Mouse (Mus musculus): ENCODE data around the gene Hyal3.
A peak's percentile ranks its signal among the peaks of the same experiment; 100 is the strongest.

Gene Hyal3

DNA sequence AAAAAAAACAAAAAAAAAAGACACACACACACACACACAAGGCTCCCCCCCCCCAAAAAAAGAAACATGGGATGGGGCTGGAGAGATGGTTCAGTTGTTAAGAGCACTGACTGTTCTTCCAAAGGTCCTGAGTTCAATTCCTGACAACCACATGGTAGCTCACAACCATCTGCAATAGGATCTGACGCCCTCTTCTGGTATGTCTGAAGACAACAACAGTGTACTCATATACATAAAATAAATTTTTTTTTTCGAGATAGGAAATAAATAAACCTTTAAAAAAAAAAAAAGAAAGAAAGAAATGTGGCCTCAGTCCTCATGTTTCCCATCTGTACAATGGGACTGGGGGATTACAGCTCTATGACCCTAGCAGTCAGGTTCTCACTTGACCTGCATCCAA, 36.8 kb downstream of the Hyal3 start:
- DNase-seq (ENCODE audit: low spot score in 2 of 2) = no peak

DNA sequence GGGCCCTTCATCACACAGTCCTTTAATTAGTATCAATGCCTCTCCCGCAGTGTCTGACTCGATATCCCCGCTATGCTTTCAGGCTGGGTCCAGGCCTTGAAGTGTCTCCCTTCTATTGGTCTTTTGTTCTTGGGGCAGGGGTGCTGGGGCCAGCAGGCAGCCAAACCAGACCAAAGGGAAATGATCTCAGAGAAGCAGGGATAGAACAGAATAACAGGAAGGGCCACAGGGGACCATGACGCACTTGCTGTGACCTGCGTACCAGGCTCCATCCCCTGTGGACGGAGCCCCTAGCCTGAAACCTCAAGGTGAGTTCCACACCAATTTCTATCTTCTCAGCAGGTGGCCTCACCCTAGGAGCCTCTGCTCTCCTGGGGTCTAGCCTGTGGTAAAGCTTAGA, 37.5 kb downstream of the Hyal3 start:
- no peak for DNase-seq (ENCODE audit: low spot score in 2 of 2)

DNA sequence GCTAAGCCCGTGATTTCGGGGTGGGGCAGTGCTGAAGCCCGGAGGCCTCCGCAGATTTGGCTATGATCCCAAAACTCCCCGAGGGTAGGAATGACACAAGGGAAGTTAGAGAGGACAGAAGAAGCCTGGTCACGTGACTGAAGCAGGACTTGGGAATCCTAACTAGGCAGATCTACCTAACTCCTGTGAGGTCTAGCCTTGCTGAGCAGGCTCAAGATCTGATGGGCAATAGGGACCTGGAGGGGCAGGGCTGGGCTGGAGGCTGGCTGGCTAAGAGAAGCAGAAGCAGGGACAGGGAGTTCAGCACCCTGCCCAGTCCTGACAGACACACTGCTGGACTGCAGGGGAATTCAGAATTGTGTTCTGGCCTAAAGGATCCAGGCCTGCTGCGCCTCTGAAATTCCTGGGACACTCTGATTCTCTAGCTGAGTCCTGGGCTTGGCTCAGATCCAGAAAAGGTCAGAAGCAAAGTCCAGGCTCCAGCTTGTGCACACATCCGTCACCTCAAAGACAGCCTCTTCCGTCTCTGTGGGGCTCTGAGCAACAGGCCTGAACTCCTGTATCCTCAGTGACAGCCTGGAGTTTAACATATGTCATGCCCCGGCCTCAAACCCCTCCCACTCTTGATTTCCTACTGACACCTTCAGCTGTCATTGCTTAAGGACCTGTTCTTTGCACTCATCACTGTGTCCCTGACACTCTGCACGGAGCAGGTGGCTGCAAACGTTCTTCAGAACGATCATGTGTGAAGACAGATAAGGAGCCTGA, 38.3 kb downstream of the Hyal3 start:
- no peak for DNase-seq (ENCODE audit: low spot score in 2 of 2)

DNA sequence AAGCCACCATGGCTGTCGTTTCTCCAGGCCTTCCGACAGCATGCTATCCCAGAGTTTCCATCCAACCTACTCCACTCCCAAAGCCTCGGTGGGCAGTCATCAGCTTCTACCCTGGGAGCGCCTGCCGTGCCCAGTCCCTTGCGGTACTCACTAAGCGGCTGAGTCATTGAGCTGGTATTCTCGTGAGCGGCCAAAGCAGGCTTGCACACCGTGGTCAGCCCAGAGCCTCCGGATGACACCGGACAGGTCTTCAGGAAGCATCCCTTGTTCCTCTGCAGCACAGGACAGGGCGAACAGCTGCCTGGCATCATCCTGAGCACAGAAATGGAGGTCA, 38.9 kb downstream of the Hyal3 start:
- DNase-seq (ENCODE audit: low spot score in 2 of 2) = no peak

DNA sequence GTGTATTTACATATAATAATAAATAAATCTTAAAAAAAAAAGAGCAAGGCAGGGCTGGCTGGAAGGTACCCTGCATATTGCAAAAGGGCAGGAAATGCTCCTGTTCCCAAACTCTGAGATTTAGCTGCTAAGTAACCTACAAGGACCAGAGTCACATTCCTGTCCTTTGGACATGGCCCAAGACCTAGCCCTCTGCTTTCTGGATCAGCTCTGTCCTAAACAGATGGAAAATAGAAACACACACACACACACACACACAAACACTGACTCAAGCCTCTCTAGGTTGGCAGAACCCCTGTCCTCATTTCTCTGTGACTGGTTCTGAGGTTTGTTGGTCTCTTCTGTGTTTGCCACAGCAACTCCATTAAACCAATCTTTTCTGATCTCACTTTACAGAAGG, 40.3 kb downstream of the Hyal3 start:
- no peak for DNase-seq (ENCODE audit: low spot score in 2 of 2)

DNA sequence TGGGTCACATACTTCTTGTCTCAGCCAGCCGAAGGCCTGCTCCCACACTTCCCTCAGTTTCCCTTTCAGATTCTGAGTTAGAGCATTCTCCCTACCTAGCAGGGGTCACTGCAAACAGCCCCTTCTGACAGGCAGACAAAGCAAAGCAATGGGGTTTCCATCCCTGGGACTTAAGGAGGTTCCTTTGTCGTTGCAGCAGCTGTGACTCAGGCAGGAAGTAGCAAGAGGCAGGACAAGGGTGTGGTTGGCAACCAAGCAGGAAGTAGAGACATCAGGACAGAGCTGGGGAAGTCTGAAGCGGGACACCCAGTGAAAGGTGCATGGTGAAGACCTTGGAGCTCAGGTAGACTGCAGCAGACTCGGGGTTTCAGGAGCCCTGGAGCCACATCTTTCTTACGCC, 43.9 kb downstream of the Hyal3 start:
- DNase-seq (ENCODE audit: low spot score in 2 of 2) = peak in 1 of 2 experiments; percentile 48

DNA sequence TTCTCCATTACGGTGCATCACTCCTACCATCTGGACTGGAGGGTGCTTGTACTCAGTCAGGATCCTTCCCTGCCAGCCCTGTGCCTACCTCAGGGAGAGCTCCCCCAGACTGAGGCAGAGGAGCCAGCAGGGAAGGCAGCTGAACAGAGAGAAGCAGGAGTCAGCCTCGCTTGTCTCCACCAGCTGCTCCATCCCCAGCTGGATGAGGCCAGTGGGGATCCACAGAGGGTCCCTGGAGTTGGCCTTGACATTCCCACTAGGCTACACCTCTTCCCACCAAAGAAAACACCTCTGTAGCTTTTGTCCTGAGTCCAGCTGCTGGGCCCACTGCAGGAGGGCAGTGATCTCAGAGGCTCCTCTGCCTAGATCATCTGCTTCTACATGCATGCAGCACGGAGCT, 44.3 kb downstream of the Hyal3 start:
- DNase-seq (ENCODE audit: low spot score in 2 of 2) = no peak

DNA sequence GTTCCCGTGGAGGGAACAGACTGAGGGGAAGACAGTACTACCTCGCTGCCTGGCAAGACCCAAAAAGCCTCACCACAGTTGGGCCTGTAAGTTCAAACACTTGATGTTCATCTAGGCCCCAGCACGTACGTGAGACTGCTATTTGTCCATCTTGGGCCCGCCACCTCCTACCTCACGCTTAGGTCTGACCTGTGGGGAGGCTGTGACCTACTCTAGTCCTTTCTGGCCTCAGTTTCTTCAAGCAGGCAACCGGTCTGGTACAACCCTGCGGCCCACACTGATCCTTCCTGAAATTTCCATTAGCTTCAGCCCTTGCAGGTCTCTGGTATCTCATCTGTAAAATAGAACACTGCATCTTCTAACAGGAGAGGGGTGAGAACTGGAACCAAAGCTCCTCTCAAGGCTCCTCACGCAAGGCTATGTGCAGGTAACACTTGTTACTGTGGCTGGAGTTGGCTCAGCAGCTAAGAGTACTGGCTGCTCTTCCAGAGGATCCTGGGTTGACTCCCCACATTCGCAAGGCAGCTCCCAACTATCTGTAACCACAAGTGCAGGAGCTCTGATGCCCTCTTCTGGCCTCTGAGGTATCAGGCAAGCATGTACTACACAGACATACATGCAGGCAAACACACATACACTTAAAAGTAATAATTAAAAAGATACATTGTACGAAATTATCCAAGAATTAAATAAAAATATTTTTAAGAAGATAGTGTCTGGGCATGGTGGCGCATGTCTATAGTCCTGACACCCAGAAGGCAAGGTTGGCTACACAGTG, 44.9 kb downstream of the Hyal3 start:
- DNase-seq (ENCODE audit: low spot score in 2 of 2) = no peak

DNA sequence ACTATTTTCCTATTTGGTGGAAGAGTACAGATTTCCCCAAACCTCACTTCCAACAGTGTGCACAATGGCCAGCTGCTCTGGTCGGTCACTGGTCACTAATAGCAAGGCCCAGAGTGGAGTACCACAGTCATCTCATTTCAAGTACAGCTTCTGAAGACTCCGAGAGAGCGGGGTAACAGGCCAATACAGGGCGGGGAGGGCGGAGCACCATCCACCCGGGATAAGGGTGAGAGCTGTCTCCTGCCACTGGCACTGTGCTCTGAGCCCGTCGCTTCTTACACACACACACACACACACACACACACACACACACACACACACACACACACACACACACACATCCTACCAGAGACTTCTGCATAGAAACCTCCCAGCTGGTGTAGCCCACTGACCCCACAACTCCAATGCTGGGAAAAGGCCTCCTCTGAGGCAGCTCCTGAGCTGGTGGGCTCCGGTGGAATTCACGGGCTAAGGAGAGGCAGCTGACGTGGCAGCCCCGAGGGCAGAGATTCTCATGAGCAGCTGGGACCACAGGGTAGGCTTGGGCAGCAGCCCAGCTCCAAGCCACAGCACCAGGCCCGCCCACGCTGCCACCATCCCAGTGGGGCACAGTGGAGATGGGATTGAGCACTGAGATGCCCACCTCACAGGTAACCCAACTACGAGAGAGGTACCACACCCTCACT, 45.7 kb downstream of the Hyal3 start:
- DNase-seq (ENCODE audit: low spot score in 2 of 2) = no peak

DNA sequence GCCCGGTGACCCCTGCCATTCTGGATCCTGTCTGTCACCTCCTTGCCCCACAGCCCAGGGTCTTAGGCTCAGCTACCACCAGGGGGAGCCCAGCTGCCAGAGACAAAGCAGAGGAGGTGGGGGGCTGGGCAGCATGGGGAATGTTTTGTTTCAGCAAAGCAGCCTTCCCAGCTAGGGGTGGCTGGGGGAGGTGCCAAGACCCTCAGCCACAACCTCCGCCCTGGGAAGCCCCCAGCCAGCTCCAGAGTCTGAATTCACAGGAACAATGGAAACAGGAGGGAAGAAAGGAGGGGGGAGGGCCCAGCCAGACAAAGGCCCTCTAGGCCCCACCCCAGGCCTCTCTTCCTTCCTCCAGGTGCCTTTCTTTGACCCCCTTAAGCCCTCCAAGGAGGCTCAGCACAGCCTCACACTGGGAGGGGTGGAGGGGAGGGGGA, 46.2 kb downstream of the Hyal3 start:
- DNase-seq (ENCODE audit: low spot score in 2 of 2) = peak; percentile 57 to 75

DNA sequence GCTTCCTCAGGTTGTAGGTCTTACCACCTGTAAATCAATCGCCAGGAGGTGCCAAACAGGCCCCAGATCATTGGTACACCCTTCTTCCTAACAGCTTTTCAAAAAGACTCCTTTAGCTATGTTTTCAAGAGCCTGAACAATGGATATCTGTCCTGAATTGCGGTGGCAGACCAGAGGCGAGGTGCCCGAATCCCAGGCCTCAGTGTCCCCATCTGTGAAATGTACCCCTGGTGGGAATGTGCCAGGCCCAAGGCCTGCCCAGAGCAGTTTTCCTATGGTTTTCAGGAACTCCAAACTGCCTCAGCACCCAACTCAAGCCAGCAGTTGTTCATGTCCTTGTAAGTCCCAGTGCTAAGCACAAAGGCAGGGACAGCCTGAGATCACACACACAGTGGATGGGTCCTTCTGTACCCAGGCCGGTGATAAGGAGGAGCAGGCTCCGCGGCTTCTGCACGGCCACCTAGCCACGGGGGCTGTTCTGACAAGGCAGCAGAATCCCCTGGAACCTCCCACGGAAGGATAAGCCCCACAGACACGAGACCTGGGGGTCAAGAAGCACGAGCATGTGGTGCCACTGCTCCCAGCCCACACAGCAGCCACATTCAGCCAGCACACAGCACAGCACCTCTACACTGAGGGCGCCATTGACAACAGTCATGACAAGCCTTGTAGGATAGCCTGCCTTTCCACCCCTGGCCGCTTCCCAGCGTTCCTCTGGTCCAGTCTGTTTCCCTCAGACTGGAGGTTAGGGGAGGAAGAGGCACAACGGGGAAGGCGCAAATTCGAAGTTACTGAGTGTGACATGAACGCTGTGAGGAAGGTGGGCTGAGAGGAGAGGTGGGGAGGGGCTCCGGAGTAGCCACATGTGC, 47.0 kb downstream of the Hyal3 start:
- no peak for DNase-seq (ENCODE audit: low spot score in 2 of 2)

DNA sequence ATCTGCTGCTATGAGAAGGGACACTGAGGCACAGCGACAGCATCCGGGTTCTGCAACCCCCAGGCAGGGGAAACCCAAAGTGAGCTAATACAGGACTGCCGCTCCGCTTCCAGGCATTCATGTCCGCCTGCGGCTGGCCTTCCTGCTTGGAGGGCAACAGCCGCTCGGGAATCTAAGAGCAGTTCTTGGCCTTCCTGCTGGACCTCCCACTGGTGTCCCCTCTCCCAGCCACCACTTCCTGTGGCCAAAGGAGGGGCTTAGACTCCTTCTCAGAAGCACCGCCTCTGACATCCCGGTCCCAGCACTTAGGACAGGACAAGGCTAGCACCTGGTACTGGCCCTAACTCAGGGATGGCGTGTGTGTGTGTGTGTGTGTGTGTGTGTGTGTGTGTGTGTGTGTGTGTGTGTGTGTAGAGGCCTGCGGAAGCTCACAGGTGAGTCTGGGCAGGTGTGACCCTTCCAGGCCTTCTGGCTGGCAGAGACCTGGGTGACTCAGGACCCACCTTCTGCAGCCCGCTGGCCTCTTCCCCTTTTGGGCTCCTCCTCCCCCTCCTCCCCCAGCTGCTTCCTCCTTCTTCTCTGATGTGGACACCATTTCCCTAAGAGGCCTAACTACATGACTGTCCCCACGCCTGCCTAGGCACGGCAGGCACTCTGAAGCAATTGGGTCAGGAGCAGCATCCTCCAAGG, 48.2 kb downstream of the Hyal3 start:
- DNase-seq (ENCODE audit: low spot score in 2 of 2) = peak in 1 of 2 experiments; percentile 31

DNA sequence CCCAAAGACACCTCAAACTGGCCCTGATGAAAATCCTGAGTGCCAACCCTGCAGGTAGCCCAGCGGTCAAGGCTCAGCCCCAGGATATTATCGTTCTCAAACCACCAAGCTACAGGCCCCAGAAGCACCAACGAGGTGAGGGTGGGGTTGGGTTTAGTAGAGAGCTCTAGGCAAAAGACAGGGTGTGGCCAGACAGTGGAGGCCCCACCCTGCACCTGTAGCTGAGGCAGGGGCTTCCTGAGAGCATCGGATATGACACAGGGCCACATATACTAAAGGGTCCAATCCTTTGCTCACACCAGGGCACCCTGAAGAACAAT, 48.8 kb downstream of the Hyal3 start:
- DNase-seq (ENCODE audit: low spot score in 2 of 2) = no peak

DNA sequence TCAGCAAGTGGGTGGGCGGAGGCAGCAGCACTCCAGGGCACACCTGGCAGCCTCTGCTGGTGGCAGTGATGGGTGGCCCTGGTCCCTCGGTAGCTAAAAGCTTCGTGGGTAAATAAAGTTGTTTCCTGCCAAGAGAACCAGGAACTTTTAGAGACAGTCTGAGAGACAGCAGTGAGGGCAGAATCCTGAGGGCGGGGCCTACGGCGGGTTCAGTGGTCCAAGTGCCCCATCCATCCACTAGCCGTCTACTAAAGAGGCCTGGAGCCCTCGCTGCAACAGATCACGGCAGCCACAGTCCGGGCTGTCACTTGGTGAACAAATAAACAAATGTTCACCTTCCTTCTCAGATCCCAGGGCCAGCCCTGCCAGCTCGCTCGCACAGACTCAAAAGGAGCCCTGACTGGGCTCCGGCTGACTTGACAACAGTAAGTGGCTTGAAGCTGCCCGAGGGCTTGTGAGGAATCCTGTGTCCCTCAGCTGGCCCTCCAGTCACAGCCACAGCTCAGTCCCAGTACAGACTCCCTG, 49.3 kb downstream of the Hyal3 start:
- DNase-seq (ENCODE audit: low spot score in 2 of 2) = no peak

DNA sequence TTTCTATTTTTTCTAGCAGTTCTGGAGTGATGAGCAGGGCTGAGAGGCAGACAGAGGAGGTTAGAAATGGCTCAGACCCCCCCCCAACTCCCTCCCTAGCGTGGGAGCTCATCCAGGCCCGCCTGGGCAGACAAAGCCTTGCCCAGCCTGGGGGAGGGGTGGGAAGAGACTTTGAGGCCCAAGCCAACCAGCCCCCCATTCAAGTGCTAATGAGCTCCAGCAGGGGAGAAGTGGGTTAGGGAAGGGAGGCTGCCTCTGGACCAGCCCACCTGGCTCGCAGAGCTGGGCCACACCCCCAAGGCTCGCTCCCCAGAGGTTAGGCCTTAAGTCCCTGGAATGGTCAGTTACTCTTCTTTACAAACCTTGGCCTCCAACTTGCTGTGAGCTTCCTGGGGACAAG, 50.0 kb downstream of the Hyal3 start:
- DNase-seq (ENCODE audit: low spot score in 2 of 2) = no peak

DNA sequence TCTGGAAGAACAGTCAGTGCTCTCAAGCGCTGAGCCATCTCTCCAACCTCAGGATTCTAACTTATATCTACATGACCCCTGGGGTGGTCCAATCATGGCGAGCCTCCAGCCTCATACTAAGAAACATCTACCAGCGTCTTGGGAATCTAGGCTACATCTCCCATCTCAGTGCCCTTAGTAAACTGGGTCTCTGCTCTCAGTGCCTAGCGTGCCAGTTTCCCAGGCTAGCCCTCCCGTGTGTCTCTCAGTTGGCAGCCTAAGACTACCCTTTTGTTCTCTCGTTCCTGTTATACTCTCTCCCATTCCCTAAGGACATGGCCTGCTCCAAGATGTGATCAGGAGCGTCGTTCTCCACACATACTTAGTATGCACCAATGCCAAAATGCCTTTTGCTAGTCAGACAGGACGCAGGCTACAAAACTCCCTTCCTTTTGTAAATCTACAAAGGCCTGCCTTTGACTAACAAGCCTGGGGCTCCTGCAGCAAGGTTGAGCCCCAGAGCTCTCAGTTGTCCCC, 50.8 kb downstream of the Hyal3 start:
- no peak for DNase-seq (ENCODE audit: low spot score in 2 of 2)

DNA sequence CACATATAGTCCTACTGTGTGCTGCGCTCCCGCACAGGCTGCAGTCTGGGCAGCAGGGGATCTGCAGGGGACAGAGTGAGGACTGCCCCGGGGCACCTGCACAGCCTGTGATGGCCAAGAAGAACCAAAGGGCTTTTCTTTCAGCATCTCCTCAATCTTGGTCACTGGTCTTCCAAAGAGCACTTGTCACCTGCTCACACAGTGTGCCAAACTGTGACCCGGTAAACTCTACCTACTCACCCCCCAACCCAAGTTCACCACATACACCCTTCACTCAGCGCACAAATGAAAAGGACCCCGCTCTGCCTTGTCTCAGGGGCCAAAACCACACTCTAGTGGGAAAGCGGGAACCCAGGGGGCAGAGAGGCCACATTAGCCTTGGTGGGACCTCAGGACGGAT, 51.2 kb downstream of the Hyal3 start:
- DNase-seq (ENCODE audit: low spot score in 2 of 2) = no peak

DNA sequence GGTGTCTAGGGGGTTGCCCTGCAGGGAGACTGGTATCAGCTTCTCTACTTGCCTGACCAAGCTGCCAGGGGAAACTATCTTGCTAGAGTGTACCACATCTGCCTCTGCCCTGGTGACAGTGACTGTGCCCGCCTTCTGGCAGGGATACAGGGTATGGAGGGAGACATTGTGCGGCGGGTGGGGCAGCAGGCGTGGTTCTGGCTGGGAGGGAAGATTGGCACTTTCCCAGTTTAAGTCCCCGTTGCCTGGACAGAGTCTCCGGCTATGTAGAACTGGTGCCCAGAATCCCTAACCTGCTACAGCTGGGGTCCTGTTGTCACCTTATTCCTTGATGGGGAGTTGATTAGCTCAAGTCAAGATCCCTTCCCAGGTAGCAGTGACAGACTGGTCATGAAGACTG, 51.9 kb downstream of the Hyal3 start:
- peak in 1 of 2 experiments; percentile 47 for DNase-seq (ENCODE audit: low spot score in 2 of 2)

DNA sequence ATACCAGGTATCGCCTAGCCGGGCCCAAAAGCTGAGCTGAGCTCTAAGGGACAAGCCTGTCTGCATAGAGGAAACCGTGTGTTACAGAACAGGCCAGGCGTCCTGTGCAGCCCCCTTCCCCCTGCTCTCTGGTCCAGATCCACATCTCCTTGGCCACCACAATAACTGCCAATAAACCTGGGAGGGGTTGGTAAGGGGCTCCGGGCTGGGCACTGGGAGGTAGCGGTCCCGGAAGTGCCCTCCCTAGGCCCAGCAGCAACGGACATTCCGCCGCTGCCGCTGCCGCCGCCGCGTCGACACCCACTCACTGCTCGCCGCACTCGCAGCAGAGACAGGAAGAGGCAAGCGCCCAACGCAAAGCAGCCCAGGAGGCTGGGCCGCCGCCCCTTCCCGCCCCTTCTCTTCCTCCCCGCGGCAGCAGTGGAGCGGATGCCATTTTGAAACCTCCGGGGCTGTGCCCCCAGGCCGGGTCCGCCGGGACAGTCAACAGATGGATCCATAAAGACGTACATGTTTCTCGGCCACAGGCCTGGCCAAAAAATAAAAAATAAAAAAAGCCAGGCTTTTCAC, 52.6 kb downstream of the Hyal3 start:
- peak; percentile 71 to 83 for DNase-seq (ENCODE audit: low spot score in 2 of 2)

DNA sequence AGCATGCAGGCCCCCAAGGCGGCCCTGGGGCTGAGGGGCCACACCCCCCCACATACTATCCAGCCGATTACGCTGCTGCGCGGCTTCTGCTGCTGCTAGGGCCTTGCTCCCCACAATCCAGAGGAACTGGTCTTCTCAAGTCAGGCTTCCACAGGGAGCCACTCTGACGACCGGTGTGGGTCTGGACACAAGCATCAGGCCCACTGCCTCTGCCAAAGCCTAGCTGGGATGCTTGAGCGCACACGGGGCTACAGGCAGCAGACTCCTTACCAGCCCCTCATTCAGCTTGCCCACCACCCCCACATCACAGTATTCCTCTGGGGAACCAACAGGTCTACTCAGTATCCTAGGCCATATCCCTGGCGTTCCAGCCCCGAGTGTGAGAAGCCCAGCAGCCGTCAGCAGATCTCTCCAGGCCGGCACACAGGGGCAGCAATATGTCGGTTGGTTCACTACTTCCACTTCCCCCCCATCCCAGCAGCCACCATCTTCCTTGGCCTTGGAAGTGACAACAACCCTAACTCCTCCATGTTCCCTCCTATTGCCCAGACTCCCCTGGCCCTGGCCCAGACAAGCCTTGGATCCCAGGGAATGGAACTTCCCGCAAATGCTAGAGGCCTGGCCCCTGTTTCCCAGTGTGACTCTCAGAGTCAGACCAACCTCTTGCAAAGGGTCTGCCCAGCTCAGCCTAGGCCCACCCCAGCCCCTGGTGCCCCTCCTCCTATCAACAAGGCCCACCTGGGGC, 53.2 kb downstream of the Hyal3 start:
- DNase-seq (ENCODE audit: low spot score in 2 of 2) = peak in 1 of 2 experiments; percentile 34

Data from urinary bladder, postnatal 36 days (tissue).